Mouse (Mus musculus): Measurements from ENCODE around the gene Marcks. TPM values are rescaled to one million over a fixed set of nuclear protein-coding genes. Genes with fewer than 3 reads are reported as not detected.

Marcks gene
- polyA plus RNA-seq, 1 experiment from 2014 or later: 99.9 TPM

- H3K36me3 ChIP-seq (ENCODE audit: control insufficient read depth, insufficient read depth, low read length): peaks cover 5% of the 10 kb centered on the region; the same call in 1 of the 2 replicates
- 79% methylated on average over 3 of the region's 3 CpGs for WGBS (ENCODE audit: insufficient replicate concordance)
- ATAC-seq (replicated peaks; ENCODE audit: insufficient number of reproducible peaks, low FRiP score, low TSS enrichment): no peak
- H3K4me1 ChIP-seq (ENCODE audit: control insufficient read depth, insufficient read depth, low read length): no peaks in the 10 kb centered on the region
- no peak overlapping the region for H3K4me3 ChIP-seq (ENCODE audit: low read depth, low read length)
- no peak overlapping the region for H3K4me2 ChIP-seq
- H3K9ac ChIP-seq (ENCODE audit: low read depth, low read length): no peak overlapping the region
- no peaks in the 10 kb centered on the region for H3K27me3 ChIP-seq (ENCODE audit: control insufficient read depth, insufficient read depth, low read length)
- no peak overlapping the region for H3K27ac ChIP-seq (ENCODE audit: low read depth, low read length)
- no peaks in the 10 kb centered on the region for H3K9me3 ChIP-seq (replicated peaks; ENCODE audit: control insufficient read depth, low read length)
Measured at GRCm38 (mm10) chr10:37129652-37130051, 9.1 kb downstream of the Marcks start.

GRCm38 (mm10) chr10:37115329-37115728 is 23.4 kb downstream of the Marcks start:
- H3K36me3 ChIP-seq (ENCODE audit: control insufficient read depth, insufficient read depth, low read length): no peaks in the 10 kb centered on the region
- no peak for ATAC-seq (replicated peaks; ENCODE audit: insufficient number of reproducible peaks, low FRiP score, low TSS enrichment)
- no peak overlapping the region for H3K9ac ChIP-seq (ENCODE audit: low read depth, low read length)
- no peak overlapping the region for H3K27ac ChIP-seq (ENCODE audit: low read depth, low read length)
- WGBS (ENCODE audit: insufficient replicate concordance): 60% methylated on average over 2 of the region's 2 CpGs
- H3K9me3 ChIP-seq (replicated peaks; ENCODE audit: control insufficient read depth, low read length): no peaks in the 10 kb centered on the region
- H3K27me3 ChIP-seq (ENCODE audit: control insufficient read depth, insufficient read depth, low read length): no peaks in the 10 kb centered on the region
- no peak overlapping the region for H3K4me3 ChIP-seq (ENCODE audit: low read depth, low read length)
- H3K4me1 ChIP-seq (ENCODE audit: control insufficient read depth, insufficient read depth, low read length): no peaks in the 10 kb centered on the region
- H3K4me2 ChIP-seq: no peak overlapping the region

- Histone ChIP-seq H3K27ac (ENCODE audit: low read depth, low read length) (no peak overlapping the region), H3K4me3 (ENCODE audit: low read depth, low read length) (no peak overlapping the region), H3K4me2 (no peak overlapping the region), H3K27me3 (ENCODE audit: control insufficient read depth, insufficient read depth, low read length) (no peaks in the 10 kb centered on the region), H3K36me3 (ENCODE audit: control insufficient read depth, insufficient read depth, low read length) (no peaks in the 10 kb centered on the region), H3K4me1 (ENCODE audit: control insufficient read depth, insufficient read depth, low read length) (no peaks in the 10 kb centered on the region), H3K9me3 (replicated peaks; ENCODE audit: control insufficient read depth, low read length) (no peaks in the 10 kb centered on the region), H3K9ac (ENCODE audit: low read depth, low read length) (no peak overlapping the region)
- ATAC-seq (replicated peaks; ENCODE audit: insufficient number of reproducible peaks, low FRiP score, low TSS enrichment): no peak
- 78% methylated on average over 4 of the region's 4 CpGs for WGBS (ENCODE audit: insufficient replicate concordance)
Measured at GRCm38 (mm10) chr10:37112812-37113211, 25.9 kb downstream of the Marcks start.

GRCm38 (mm10) chr10:37112362-37112761 is 26.4 kb downstream of the Marcks start:
- ATAC-seq (replicated peaks; ENCODE audit: insufficient number of reproducible peaks, low FRiP score, low TSS enrichment): no peak
- Histone ChIP-seq H3K27me3 (ENCODE audit: control insufficient read depth, insufficient read depth, low read length) (no peaks in the 10 kb centered on the region), H3K4me2 (no peak overlapping the region), H3K9ac (ENCODE audit: low read depth, low read length) (no peak overlapping the region), H3K9me3 (replicated peaks; ENCODE audit: control insufficient read depth, low read length) (no peaks in the 10 kb centered on the region), H3K36me3 (ENCODE audit: control insufficient read depth, insufficient read depth, low read length) (no peaks in the 10 kb centered on the region), H3K4me1 (ENCODE audit: control insufficient read depth, insufficient read depth, low read length) (no peaks in the 10 kb centered on the region), H3K4me3 (ENCODE audit: low read depth, low read length) (no peak overlapping the region), H3K27ac (ENCODE audit: low read depth, low read length) (no peak overlapping the region)
- WGBS (ENCODE audit: insufficient replicate concordance): 78% methylated on average over 3 of the region's 3 CpGs

- H3K27ac ChIP-seq (ENCODE audit: low read depth, low read length): no peak overlapping the region
- H3K9ac ChIP-seq (ENCODE audit: low read depth, low read length): no peak overlapping the region
- H3K4me3 ChIP-seq (ENCODE audit: low read depth, low read length): no peak overlapping the region
- no peaks in the 10 kb centered on the region for H3K9me3 ChIP-seq (replicated peaks; ENCODE audit: control insufficient read depth, low read length)
- no peaks in the 10 kb centered on the region for H3K27me3 ChIP-seq (ENCODE audit: control insufficient read depth, insufficient read depth, low read length)
- WGBS (ENCODE audit: insufficient replicate concordance): 60% methylated on average over 2 of the region's 2 CpGs
- no peaks in the 10 kb centered on the region for H3K4me1 ChIP-seq (ENCODE audit: control insufficient read depth, insufficient read depth, low read length)
- no peak for ATAC-seq (replicated peaks; ENCODE audit: insufficient number of reproducible peaks, low FRiP score, low TSS enrichment)
- H3K36me3 ChIP-seq (ENCODE audit: control insufficient read depth, insufficient read depth, low read length): no peaks in the 10 kb centered on the region
- H3K4me2 ChIP-seq: no peak overlapping the region
Measured at GRCm38 (mm10) chr10:37111432-37111831, 27.3 kb downstream of the Marcks start.

GRCm38 (mm10) chr10:37106871-37107627 is 31.7 kb downstream of the Marcks start:
- Histone ChIP-seq H3K4me2 (no peak overlapping the region), H3K9me3 (replicated peaks; ENCODE audit: control insufficient read depth, low read length) (no peaks in the 10 kb centered on the region), H3K27me3 (ENCODE audit: control insufficient read depth, insufficient read depth, low read length) (no peaks in the 10 kb centered on the region), H3K9ac (ENCODE audit: low read depth, low read length) (no peak overlapping the region), H3K27ac (ENCODE audit: low read depth, low read length) (no peak overlapping the region), H3K4me1 (ENCODE audit: control insufficient read depth, insufficient read depth, low read length) (no peaks in the 10 kb centered on the region), H3K4me3 (ENCODE audit: low read depth, low read length) (no peak overlapping the region), H3K36me3 (ENCODE audit: control insufficient read depth, insufficient read depth, low read length) (no peaks in the 10 kb centered on the region)
- ATAC-seq (replicated peaks; ENCODE audit: insufficient number of reproducible peaks, low FRiP score, low TSS enrichment): no peak
- WGBS (ENCODE audit: insufficient replicate concordance): 60% methylated on average over 4 of the region's 4 CpGs

- Histone ChIP-seq H3K27me3 (ENCODE audit: control insufficient read depth, insufficient read depth, low read length) (no peaks in the 10 kb centered on the region), H3K4me3 (ENCODE audit: low read depth, low read length) (no peak overlapping the region), H3K9me3 (replicated peaks; ENCODE audit: control insufficient read depth, low read length) (no peaks in the 10 kb centered on the region), H3K9ac (ENCODE audit: low read depth, low read length) (no peak overlapping the region), H3K4me1 (ENCODE audit: control insufficient read depth, insufficient read depth, low read length) (no peaks in the 10 kb centered on the region), H3K36me3 (ENCODE audit: control insufficient read depth, insufficient read depth, low read length) (no peaks in the 10 kb centered on the region), H3K4me2 (no peak overlapping the region), H3K27ac (ENCODE audit: low read depth, low read length) (no peak overlapping the region)
- no peak for ATAC-seq (replicated peaks; ENCODE audit: insufficient number of reproducible peaks, low FRiP score, low TSS enrichment)
- WGBS (ENCODE audit: insufficient replicate concordance): 88% methylated on average over 8 of the region's 8 CpGs
Measured at GRCm38 (mm10) chr10:37106303-37106702, 32.4 kb downstream of the Marcks start.

- Histone ChIP-seq H3K36me3 (ENCODE audit: control insufficient read depth, insufficient read depth, low read length) (no peaks in the 10 kb centered on the region), H3K4me3 (ENCODE audit: low read depth, low read length) (no peak overlapping the region), H3K4me1 (ENCODE audit: control insufficient read depth, insufficient read depth, low read length) (no peaks in the 10 kb centered on the region), H3K4me2 (no peak overlapping the region), H3K27me3 (ENCODE audit: control insufficient read depth, insufficient read depth, low read length) (no peaks in the 10 kb centered on the region), H3K9ac (ENCODE audit: low read depth, low read length) (no peak overlapping the region), H3K9me3 (replicated peaks; ENCODE audit: control insufficient read depth, low read length) (no peaks in the 10 kb centered on the region), H3K27ac (ENCODE audit: low read depth, low read length) (no peak overlapping the region)
- WGBS (ENCODE audit: insufficient replicate concordance): 65% methylated on average over 4 of the region's 4 CpGs
- no peak for ATAC-seq (replicated peaks; ENCODE audit: insufficient number of reproducible peaks, low FRiP score, low TSS enrichment)
Measured at GRCm38 (mm10) chr10:37102227-37103080, 36.3 kb downstream of the Marcks start.
